Mouse (Mus musculus) thymus, postnatal 36 days (tissue): ENCODE data around the gene Gm5640.
"Not testable (repeated sequence)": the region's sequence is repeated elsewhere in the genome, so short reads cannot be mapped to it uniquely, and the experiment has no call there.

ENCODE experiments used
- DNase-seq, 2 experiments: peaks; one replicate each; pipeline ENCODE4 v3.0.0; 2022; ENCODE audit warnings: mixed read lengths in 2 of 2

Gene Gm5640

DNA sequence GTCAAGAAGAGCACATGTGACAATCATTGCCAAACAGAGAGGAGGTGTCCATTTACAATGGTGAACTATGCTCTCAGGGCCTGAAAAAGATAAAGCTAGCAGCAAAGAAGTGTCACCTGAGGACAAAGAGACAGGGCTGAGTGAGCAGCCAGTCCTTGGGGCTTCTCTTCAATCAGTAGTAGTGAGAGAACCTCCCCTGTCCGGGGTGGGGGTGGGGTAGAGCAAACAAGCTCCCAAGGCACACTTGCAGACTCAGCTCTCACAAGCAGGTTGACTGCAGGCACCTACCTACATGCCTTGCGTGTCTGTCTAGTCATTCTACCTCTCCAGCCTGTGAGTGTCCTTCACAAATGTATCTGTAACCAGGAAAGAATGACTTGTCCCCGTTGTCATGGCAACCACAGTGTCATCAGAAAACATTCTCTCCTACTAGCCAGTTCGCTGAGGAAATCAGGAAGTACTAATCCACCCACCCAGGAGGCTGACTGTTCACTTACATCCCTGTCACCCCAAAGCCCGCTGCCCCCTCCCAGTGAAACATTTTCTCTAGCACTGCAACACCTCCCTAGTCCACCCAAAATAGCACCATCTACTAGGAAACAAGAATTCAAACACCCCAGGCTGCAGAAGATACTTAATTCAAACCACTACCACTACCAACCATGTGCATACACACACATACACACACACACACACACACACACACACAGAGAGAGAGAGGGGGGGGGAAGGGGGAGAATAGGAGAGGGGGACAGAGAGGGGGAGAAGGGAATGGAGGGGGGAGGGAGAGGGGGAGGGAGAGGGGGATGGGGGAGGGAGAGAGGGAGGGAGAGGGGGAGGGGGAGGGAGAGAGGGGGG lies at the start of gene Gm5640:
Gene Gm5640, minus strand, starts transcription at position 170 of the 858 bp plus-strand sequence.
- DNase-seq = not testable (repeated sequence)

DNA sequence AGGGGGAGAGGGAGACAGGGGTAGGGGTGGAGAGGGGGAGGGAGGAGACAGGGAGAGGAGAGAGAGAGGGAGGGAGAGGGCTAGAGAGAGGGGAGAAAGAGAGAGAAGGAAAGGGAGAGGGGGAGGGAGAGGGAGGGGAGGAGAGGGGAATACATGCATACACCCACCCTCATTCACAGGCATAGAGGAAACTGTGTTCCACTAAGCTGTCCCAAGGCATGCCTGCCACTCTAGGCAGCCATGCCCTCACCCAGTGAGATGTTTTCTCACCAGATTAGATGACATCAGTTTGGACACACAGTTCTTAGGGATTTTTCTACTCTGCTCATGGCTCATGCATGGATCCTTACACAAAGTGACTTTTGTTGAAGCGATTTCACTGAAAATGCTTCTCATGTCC lies 958 bp upstream of the Gm5640 start:
- not testable (repeated sequence) for DNase-seq

DNA sequence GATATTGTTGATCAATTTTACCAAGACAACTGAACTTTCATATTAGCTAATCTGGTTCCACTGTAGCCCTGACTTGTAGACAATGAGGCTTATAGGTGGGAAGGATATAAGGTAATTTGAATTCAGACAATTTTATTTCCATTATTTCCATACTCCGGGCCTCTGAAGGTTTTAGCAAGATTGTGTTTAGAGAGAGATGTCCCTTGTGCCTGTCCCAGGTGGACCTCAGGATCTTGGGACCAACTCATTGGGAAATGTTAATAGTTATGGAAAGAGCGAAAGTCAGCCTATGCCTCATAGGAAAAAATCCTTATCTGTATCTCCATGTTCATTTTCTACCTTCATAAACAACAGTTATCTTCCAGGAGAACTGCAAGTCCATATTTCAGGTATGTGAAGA lies 53.1 kb downstream of the Gm5640 start, which contains the start of gene Olfr1325:
Gene Olfr1325, plus strand, starts transcription at position 301 of the 400 bp plus-strand sequence.
- no peak for DNase-seq
